Mouse (Mus musculus): ENCODE measurements around the gene Nsg2. TPM values are rescaled to one million over a fixed set of nuclear protein-coding genes. Genes with fewer than 3 reads are reported as not detected.
"Not testable (repeated sequence)": the region's sequence is repeated elsewhere in the genome, so short reads cannot be mapped to it uniquely, and the experiment has no call there.

Nsg2 gene
- 9.3 and 9.9 TPM in 2 replicates for polyA plus RNA-seq (2015; fragmentation: Nextera tagmentation; extraction: Ambion mirVana)

DNA sequence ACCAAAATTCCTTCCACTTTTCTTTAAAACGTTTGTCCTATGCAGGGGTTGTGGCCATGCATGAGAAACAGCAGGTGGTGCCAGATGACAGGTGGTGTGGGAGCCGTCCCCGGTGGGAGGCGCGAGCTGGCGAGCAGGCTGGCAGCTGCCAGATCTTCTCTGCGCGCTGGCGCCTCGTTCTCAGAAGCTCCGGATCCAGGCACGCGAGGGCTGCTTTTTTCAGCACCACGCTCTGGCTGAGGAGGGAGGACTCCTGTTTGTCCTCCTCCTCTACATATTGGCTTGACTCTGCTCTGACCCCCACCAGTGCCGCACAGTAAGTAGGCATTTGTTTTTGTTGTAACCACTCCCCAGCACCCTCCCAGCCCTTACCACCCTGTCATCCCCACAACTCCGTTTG lies at the start of gene Nsg2:
TSS of gene Nsg2 (plus strand) at position 183 of the 400 bp plus-strand sequence.
- Histone ChIP-seq H3K4me1 (ENCODE audit: control insufficient read depth, insufficient read depth, low read length) (peaks cover 7% of the 10 kb centered on the region; the same call in 1 of the 2 replicates), H3K27me3 (replicated peaks; ENCODE audit: control insufficient read depth, insufficient read depth, low read length) (peaks cover 5% of the 10 kb centered on the region; the same call in 1 of the 2 replicates), H3K36me3 (ENCODE audit: control insufficient read depth, insufficient read depth, low read length) (no peaks in the 10 kb centered on the region), H3K4me3 (ENCODE audit: low read length) (peak within 1 kb of the TSS; percentile 20), H3K9ac (ENCODE audit: low read depth, low read length) (peak within 1 kb of the TSS; percentile 9; the same call in 1 of the 2 replicates), H3K27ac (ENCODE audit: low read length) (no peak within 1 kb of the TSS), H3K9me3 (ENCODE audit: control insufficient read depth, low read length) (no peaks in the 10 kb centered on the region), H3K4me2 (ENCODE audit: low read depth, low read length) (peak within 1 kb of the TSS; percentile 50)
- under 1% methylated on average over 16 of the region's 16 CpGs for WGBS
- ATAC-seq: peak; percentile 88

DNA sequence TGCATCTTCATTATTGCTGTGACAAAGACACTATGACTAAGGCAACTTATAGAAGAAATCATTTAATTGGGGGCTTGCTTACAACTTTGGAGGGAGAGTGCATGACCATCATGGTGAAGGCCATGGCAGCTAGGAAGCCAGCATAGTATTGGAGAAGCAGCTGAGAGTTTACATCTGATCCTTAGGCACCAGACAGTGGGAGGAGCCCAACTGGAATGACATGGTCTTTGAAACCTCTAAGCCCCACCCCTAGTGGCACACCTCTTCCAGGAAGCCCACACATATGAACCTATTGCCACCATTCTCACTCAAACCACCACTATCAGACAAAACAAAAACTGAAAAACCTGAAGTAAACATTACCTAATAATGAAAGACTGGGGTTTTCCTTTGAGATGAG lies 40.2 kb upstream of the Nsg2 start:
- Histone ChIP-seq H3K9me3 (ENCODE audit: control insufficient read depth, low read length) (no peaks in the 10 kb centered on the region), H3K4me1 (ENCODE audit: control insufficient read depth, insufficient read depth, low read length) (no peaks in the 10 kb centered on the region), H3K36me3 (ENCODE audit: control insufficient read depth, insufficient read depth, low read length) (no peaks in the 10 kb centered on the region), H3K4me2 (ENCODE audit: low read depth, low read length) (no peak overlapping the region), H3K27me3 (replicated peaks; ENCODE audit: control insufficient read depth, insufficient read depth, low read length) (no peaks in the 10 kb centered on the region), H3K4me3 (ENCODE audit: low read length) (no peak overlapping the region), H3K27ac (ENCODE audit: low read length) (no peak overlapping the region), H3K9ac (ENCODE audit: low read depth, low read length) (no peak overlapping the region)
- no peak for ATAC-seq

DNA sequence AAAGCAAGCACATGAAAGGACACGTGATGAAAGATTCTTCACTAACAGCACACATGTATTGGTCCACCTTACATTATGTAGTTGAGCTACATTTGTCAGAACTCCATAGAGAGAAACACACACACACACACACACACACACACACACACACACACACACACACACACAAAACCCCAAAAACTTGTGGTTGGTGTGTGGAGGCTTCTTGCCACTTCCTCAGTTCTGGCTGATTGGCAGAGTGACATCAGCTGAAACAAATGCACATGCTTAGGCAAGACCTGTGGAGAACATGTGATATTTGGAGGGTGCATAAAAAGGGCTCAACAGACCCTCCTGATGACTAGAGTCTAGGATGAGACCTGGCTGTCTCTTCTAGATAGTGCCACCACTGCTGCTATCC lies 36.3 kb upstream of the Nsg2 start:
- no peak overlapping the region for H3K4me2 ChIP-seq (ENCODE audit: low read depth, low read length)
- no peaks in the 10 kb centered on the region for H3K36me3 ChIP-seq (ENCODE audit: control insufficient read depth, insufficient read depth, low read length)
- H3K4me1 ChIP-seq (ENCODE audit: control insufficient read depth, insufficient read depth, low read length): 0 out of 2 replicates have a peak, but pooled peaks cover 4% of the 10 kb centered on the region
- no peaks in the 10 kb centered on the region for H3K27me3 ChIP-seq (replicated peaks; ENCODE audit: control insufficient read depth, insufficient read depth, low read length)
- 84% methylated on average over 1 of the region's 1 CpGs for WGBS
- no peak overlapping the region for H3K9ac ChIP-seq (ENCODE audit: low read depth, low read length)
- no peak overlapping the region for H3K27ac ChIP-seq (ENCODE audit: low read length)
- no peak overlapping the region for H3K4me3 ChIP-seq (ENCODE audit: low read length)
- no peaks in the 10 kb centered on the region for H3K9me3 ChIP-seq (ENCODE audit: control insufficient read depth, low read length)
- ATAC-seq: no peak

DNA sequence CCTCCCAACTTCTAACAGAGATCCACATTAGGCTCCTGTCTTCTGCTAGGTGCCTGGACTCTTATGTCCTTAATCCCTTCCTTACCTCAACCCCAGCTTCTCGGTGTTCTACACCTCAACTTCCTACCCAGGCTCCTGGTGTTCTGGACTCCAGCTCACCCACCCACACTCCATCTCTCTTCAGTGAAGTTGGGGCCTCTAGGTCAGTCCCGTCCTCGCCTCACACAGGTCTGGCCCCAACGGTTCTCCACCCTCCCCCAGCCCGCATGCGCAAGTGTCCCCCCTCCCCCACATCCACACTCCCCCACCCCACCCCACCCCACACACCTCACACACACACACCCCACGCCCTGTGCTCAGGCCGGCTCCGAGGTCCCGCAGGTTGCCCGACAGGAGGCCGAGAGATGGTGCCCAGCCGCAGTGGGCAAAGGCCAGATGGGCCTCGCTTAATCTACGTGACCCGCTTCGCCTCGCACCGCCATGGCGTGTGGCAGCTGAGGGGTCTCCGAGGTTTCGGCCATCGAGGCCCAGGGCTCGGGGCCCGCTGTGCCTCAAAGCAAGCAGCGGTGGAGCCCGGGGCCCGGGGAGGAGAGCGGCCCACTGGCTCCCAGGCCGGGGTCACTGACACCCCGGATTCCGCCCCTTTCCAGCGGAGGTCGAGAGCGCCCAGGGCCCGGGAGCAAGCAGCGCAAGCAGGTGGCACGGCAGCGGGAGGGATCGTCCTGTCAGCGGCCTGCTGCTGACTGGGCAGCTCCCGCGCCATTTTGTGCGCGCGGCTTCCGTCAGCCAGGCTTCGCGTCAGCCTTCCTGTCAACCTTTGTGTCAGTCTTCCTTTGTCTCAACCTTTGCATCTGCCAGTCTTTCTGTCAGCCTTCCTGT lies 34.8 kb upstream of the Nsg2 start, which contains the start of gene 4930524B15Rik:
TSS of gene 4930524B15Rik (plus strand) at position 337 of the 879 bp plus-strand sequence.
- ATAC-seq: peak; percentile 33; the same call in 1 of the 2 replicates
- Histone ChIP-seq H3K27ac (ENCODE audit: low read length) (no peak within 1 kb of the TSS), H3K4me2 (ENCODE audit: low read depth, low read length) (peak within 1 kb of the TSS; percentile 58), H3K36me3 (ENCODE audit: control insufficient read depth, insufficient read depth, low read length) (no peaks in the 10 kb centered on the region), H3K4me3 (ENCODE audit: low read length) (peak within 1 kb of the TSS; percentile 35), H3K9me3 (ENCODE audit: control insufficient read depth, low read length) (no peaks in the 10 kb centered on the region), H3K9ac (ENCODE audit: low read depth, low read length) (peak within 1 kb of the TSS; percentile 62), H3K27me3 (replicated peaks; ENCODE audit: control insufficient read depth, insufficient read depth, low read length) (no peaks in the 10 kb centered on the region), H3K4me1 (ENCODE audit: control insufficient read depth, insufficient read depth, low read length) (0 out of 2 replicates have a peak, but pooled peaks cover 4% of the 10 kb centered on the region)
- WGBS: 49% methylated on average over 49 of the region's 49 CpGs

DNA sequence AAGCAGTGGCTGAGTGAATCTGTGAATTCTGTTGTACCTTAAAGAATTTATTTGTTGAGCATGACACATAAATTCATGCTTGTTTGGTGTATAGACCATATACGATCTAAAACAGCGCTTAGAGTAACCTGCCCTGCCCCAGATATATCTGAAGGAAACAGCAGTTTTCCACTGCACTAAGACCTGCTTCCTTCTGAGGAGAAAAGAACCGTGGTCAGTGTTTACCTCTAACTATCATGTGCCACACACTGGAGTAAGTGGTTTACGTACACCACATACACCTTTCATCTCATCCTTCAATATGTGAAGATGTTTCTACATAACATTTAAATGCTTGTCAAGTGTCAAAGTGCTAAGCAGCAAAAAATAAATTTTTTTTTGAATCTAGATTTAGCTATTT lies 26.1 kb upstream of the Nsg2 start:
- Histone ChIP-seq H3K9me3 (ENCODE audit: control insufficient read depth, low read length) (no peaks in the 10 kb centered on the region), H3K27me3 (replicated peaks; ENCODE audit: control insufficient read depth, insufficient read depth, low read length) (no peaks in the 10 kb centered on the region), H3K9ac (ENCODE audit: low read depth, low read length) (no peak overlapping the region), H3K4me2 (ENCODE audit: low read depth, low read length) (no peak overlapping the region), H3K4me3 (ENCODE audit: low read length) (no peak overlapping the region), H3K27ac (ENCODE audit: low read length) (no peak overlapping the region), H3K4me1 (ENCODE audit: control insufficient read depth, insufficient read depth, low read length) (no peaks in the 10 kb centered on the region), H3K36me3 (ENCODE audit: control insufficient read depth, insufficient read depth, low read length) (no peaks in the 10 kb centered on the region)
- 53% methylated on average over 4 of the region's 4 CpGs for WGBS
- ATAC-seq: no peak

DNA sequence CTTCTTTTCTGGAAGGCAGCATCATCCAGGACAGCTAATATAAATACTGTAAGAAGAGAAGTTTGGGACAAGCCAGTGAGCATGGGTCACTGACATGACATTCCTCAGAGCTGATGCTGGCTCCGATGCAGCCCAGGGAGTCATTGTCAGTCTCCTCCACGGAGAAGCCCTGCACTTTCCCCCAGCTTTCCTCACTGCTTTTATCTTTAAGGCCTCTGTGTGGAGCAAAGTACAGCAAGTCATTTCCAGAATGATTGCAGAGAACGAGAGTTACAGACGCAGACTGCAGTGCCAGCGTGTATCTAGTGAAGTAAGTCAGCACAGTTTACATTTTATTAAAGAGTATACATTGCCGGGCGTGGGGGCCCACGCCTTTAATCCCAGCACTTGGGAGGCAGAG lies 25.4 kb upstream of the Nsg2 start:
- WGBS: 24% methylated on average over 8 of the region's 8 CpGs

DNA sequence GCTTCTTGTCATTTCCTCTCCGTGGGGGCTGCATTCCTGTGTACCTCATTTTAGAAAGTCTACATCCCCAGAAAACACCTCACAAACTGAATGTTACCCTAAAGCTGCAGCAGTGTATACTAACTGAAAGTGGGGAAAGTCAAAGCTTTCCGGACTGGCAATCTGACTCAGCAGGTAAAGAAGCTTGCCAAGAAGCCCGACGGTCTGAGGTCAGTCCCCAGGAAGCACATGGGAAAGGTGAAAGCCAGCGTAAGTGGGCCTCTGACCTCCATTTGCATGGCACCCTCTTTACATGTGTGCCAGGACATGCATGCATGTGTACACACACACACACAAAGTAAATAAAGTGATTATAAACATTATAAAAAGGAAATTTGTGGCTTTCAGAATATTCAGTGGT lies 24.6 kb upstream of the Nsg2 start:
- ATAC-seq: no peak
- H3K27ac ChIP-seq (ENCODE audit: low read length): no peak overlapping the region
- H3K4me3 ChIP-seq (ENCODE audit: low read length): no peak overlapping the region
- no peak overlapping the region for H3K4me2 ChIP-seq (ENCODE audit: low read depth, low read length)
- H3K36me3 ChIP-seq (ENCODE audit: control insufficient read depth, insufficient read depth, low read length): no peaks in the 10 kb centered on the region
- H3K4me1 ChIP-seq (ENCODE audit: control insufficient read depth, insufficient read depth, low read length): no peaks in the 10 kb centered on the region
- 83% methylated on average over 5 of the region's 5 CpGs for WGBS
- H3K27me3 ChIP-seq (replicated peaks; ENCODE audit: control insufficient read depth, insufficient read depth, low read length): no peaks in the 10 kb centered on the region
- 0 out of 2 replicates have a peak, but pooled peaks cover 6% of the 10 kb centered on the region for H3K9me3 ChIP-seq (ENCODE audit: control insufficient read depth, low read length)
- H3K9ac ChIP-seq (ENCODE audit: low read depth, low read length): no peak overlapping the region

More for the DNA sequence above, 25.4 kb upstream of the Nsg2 start:
- no peak overlapping the region for H3K9ac ChIP-seq (ENCODE audit: low read depth, low read length)
- H3K36me3 ChIP-seq (ENCODE audit: control insufficient read depth, insufficient read depth, low read length): no peaks in the 10 kb centered on the region
- no peak overlapping the region for H3K4me2 ChIP-seq (ENCODE audit: low read depth, low read length)
- H3K9me3 ChIP-seq (ENCODE audit: control insufficient read depth, low read length): 0 out of 2 replicates have a peak, but pooled peaks cover 4% of the 10 kb centered on the region
- no peak overlapping the region; the same call in 1 of the 2 replicates for H3K27ac ChIP-seq (ENCODE audit: low read length)
- no peaks in the 10 kb centered on the region for H3K4me1 ChIP-seq (ENCODE audit: control insufficient read depth, insufficient read depth, low read length)
- H3K27me3 ChIP-seq (replicated peaks; ENCODE audit: control insufficient read depth, insufficient read depth, low read length): no peaks in the 10 kb centered on the region
- ATAC-seq: peak; percentile 93
- H3K4me3 ChIP-seq (ENCODE audit: low read length): no peak overlapping the region

DNA sequence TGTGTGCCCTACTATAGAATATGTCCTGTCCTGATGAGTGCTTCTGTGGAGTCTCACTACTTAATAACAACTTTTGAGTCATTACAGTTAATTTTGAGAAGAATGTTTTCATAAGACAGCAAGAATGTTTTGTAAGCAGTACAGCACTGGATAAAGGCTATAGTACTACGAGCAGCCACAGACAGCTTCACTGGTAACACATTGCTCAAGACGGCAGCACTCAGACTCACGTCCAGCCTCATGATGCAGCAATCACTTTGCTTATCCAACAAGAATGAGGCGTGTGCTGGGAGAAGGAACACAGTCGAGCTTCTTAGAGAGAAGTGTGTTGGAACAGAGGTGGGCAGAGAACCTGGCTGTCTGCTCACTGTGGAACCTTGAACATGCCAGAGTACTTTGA lies 24.1 kb upstream of the Nsg2 start:
- H3K27ac ChIP-seq (ENCODE audit: low read length): no peak overlapping the region
- WGBS: 50% methylated on average over 5 of the region's 5 CpGs
- no peak overlapping the region for H3K4me3 ChIP-seq (ENCODE audit: low read length)
- ATAC-seq: peak; percentile 71; the same call in 1 of the 2 replicates
- no peak overlapping the region for H3K4me2 ChIP-seq (ENCODE audit: low read depth, low read length)
- H3K4me1 ChIP-seq (ENCODE audit: control insufficient read depth, insufficient read depth, low read length): no peaks in the 10 kb centered on the region
- H3K36me3 ChIP-seq (ENCODE audit: control insufficient read depth, insufficient read depth, low read length): no peaks in the 10 kb centered on the region
- H3K27me3 ChIP-seq (replicated peaks; ENCODE audit: control insufficient read depth, insufficient read depth, low read length): no peaks in the 10 kb centered on the region
- 0 out of 2 replicates have a peak, but pooled peaks cover 6% of the 10 kb centered on the region for H3K9me3 ChIP-seq (ENCODE audit: control insufficient read depth, low read length)
- no peak overlapping the region for H3K9ac ChIP-seq (ENCODE audit: low read depth, low read length)

DNA sequence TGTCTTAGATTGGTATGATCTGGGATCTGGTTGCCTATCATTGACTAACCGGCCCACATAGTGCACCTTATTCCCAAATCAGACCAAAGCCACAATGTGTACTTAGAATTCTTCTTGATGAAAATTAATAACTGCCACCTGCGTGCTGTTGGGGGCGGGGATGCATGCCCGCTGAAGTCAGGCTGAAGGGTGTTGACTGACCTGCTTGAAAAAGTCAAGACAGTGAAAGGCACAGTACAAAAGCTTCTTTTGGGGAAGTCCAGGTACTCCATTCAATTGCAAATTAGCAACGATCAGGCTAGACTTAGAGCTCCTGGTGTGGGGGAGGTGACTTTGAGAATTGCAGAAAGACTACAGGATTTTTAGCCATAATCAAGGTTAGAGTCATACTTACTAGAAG lies 20.2 kb upstream of the Nsg2 start:
- 96% methylated on average over 5 of the region's 5 CpGs for WGBS

More for the DNA sequence above, 20.2 kb upstream of the Nsg2 start:
- not testable (repeated sequence) for H3K27me3 ChIP-seq (replicated peaks; ENCODE audit: control insufficient read depth, insufficient read depth, low read length); H3K9me3 ChIP-seq (ENCODE audit: control insufficient read depth, low read length); ATAC-seq; H3K4me3 ChIP-seq (ENCODE audit: low read length); H3K36me3 ChIP-seq (ENCODE audit: control insufficient read depth, insufficient read depth, low read length); H3K4me1 ChIP-seq (ENCODE audit: control insufficient read depth, insufficient read depth, low read length); H3K4me2 ChIP-seq (ENCODE audit: low read depth, low read length); H3K9ac ChIP-seq (ENCODE audit: low read depth, low read length); H3K27ac ChIP-seq (ENCODE audit: low read length)

Data from intestine, embryonic 16.5 days (tissue).